Mouse (Mus musculus): ENCODE measurements at regions not wholly inside any gene's neighbourhood (a gene's known extent, or its start where the extent isn't known, plus 50 kb on each side); places are given as distances from the start of the nearest gene placed in this dataset.

DNA sequence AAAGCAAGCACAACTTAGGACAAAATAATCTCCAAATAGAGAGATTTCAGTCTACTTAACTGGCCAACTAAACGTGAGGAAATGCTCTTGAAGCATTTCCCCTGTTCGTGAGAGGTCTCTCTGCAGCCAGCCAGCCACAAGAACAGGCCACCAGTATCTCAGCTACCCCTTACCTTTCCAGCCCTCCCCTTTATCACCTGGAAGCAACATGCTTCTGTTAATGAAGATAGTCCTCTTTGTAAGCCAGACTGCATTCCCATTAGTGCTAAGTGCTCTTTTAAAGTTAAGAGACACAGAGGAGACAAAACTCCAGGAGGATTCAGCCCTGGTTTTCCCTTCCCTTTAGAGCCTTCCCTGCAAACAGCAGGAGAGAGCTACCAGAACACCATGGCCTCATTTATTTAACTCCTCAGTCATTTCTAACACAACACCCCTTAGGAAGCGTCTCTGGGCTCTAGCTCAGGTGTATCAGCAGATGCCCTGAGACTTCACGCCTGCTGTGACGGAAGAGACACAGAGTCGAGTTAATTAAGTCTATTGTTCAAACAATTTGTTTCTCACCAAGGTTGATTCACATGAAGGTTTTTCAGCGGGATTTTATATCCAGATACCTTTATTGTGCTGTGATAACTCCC lies 157.8 kb upstream of the Nabp1 start:
- WGBS (ENCODE audit: insufficient replicate concordance): 46% methylated on average over 7 of the region's 7 CpGs

GRCm38 (mm10) chr1:51633795-51634194 lies 155.6 kb upstream of the Nabp1 start:
- Histone ChIP-seq H3K27ac (ENCODE audit: low read depth, low read length) (no peak overlapping the region), H3K4me3 (ENCODE audit: low read depth, low read length) (no peak overlapping the region), H3K4me1 (ENCODE audit: control insufficient read depth, insufficient read depth, low read length) (peaks cover 4% of the 10 kb centered on the region; the same call in 1 of the 2 replicates), H3K9ac (ENCODE audit: low read depth, low read length) (no peak overlapping the region), H3K36me3 (ENCODE audit: control insufficient read depth, insufficient read depth, low read length) (no peaks in the 10 kb centered on the region), H3K4me2 (no peak overlapping the region), H3K9me3 (replicated peaks; ENCODE audit: control insufficient read depth, low read length) (no peaks in the 10 kb centered on the region), H3K27me3 (ENCODE audit: control insufficient read depth, insufficient read depth, low read length) (no peaks in the 10 kb centered on the region)
- WGBS (ENCODE audit: insufficient replicate concordance): 77% methylated on average over 5 of the region's 5 CpGs
- ATAC-seq (replicated peaks; ENCODE audit: insufficient number of reproducible peaks, low FRiP score, low TSS enrichment): no peak

More for the DNA sequence above, 157.8 kb upstream of the Nabp1 start:
- Histone ChIP-seq H3K4me3 (ENCODE audit: low read depth, low read length) (no peak overlapping the region), H3K27ac (ENCODE audit: low read depth, low read length) (no peak overlapping the region), H3K4me2 (no peak overlapping the region), H3K9ac (ENCODE audit: low read depth, low read length) (no peak overlapping the region), H3K4me1 (ENCODE audit: control insufficient read depth, insufficient read depth, low read length) (peaks cover 4% of the 10 kb centered on the region; the same call in 1 of the 2 replicates), H3K36me3 (ENCODE audit: control insufficient read depth, insufficient read depth, low read length) (no peaks in the 10 kb centered on the region), H3K27me3 (ENCODE audit: control insufficient read depth, insufficient read depth, low read length) (no peaks in the 10 kb centered on the region), H3K9me3 (replicated peaks; ENCODE audit: control insufficient read depth, low read length) (no peaks in the 10 kb centered on the region)
- ATAC-seq (replicated peaks; ENCODE audit: insufficient number of reproducible peaks, low FRiP score, low TSS enrichment): no peak

DNA sequence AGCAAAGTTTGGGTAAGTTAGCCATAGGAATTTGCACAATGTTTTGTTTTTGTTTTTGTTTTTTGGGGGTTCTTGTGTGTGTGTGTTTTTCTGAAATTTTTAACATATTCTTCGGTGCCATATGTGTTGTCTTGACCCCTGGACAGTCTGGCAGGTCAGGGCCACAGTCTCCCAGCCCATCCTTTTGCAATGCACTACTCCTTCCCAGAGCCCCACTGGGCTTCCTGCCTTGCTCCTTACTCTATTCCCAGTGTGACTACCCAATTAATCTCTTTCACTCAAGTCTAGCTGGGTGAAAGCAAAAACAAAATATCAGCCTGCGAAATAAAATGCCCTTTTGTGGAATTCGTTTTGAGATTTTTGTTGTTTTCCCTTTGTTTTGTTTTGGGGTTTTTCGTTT lies 154.6 kb upstream of the Nabp1 start:
- no peaks in the 10 kb centered on the region for H3K36me3 ChIP-seq (ENCODE audit: control insufficient read depth, insufficient read depth, low read length)
- no peak overlapping the region for H3K4me3 ChIP-seq (ENCODE audit: low read depth, low read length)
- H3K9me3 ChIP-seq (replicated peaks; ENCODE audit: control insufficient read depth, low read length): no peaks in the 10 kb centered on the region
- H3K4me1 ChIP-seq (ENCODE audit: control insufficient read depth, insufficient read depth, low read length): peaks cover 4% of the 10 kb centered on the region; the same call in 1 of the 2 replicates
- no peak for ATAC-seq (replicated peaks; ENCODE audit: insufficient number of reproducible peaks, low FRiP score, low TSS enrichment)
- WGBS (ENCODE audit: insufficient replicate concordance): 73% methylated on average over 4 of the region's 4 CpGs
- no peaks in the 10 kb centered on the region for H3K27me3 ChIP-seq (ENCODE audit: control insufficient read depth, insufficient read depth, low read length)
- H3K9ac ChIP-seq (ENCODE audit: low read depth, low read length): no peak overlapping the region
- H3K4me2 ChIP-seq: no peak overlapping the region
- H3K27ac ChIP-seq (ENCODE audit: low read depth, low read length): no peak overlapping the region

DNA sequence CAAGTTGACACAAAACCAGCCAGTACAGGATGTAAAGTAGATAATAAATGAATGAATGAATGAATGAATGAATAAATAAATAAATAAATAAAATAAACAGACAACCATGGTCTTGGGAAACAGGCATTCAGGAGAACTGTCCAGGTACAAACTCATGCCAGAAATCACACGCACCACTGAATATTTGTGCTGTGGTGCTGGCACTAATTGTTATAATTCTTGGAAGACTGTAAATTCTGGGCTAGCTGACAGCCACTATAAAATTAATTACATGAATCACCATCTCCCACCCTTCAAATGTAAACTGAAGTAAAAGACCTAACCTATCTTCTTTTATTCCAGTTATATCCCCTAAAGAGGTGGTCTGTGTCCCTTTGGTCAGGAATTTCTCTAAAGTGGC lies 151.6 kb upstream of the Nabp1 start:
- ATAC-seq (replicated peaks; ENCODE audit: insufficient number of reproducible peaks, low FRiP score, low TSS enrichment): no peak
- WGBS (ENCODE audit: insufficient replicate concordance): 92% methylated on average over 1 of the region's 1 CpGs

DNA sequence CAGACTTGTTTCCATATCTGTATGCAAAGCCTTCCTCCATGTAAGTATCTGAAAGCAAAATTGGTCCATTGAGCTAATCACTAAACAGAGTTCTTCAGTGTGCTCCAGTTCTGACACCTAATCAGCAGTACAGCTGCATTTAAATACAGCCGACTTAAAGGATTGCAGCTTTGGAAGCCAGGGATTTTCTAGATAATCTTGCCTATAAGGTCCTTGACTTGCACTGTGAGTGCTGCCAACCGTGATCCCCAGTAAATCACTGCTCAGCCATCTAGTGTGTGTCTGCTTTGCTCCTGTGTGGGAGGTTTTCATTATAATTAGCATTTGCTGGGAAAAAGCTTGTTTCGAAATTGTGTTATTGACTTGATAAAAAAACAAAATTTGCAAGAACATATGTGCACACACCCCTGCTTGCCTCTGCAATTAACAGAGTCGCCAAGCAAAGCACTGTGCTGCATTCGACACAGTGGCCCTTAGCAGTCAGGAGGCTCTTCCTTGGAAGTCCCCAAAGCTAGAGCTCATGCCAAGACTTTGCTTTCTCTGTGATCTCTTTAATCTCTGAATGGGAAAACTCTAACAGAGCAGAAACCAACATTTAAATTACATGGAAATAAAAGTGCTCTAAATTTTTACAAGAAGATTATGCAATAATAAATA lies 150.0 kb upstream of the Nabp1 start:
- 58% methylated on average over 5 of the region's 5 CpGs for WGBS (ENCODE audit: insufficient replicate concordance)
- no peak for ATAC-seq (replicated peaks; ENCODE audit: insufficient number of reproducible peaks, low FRiP score, low TSS enrichment)

More for the DNA sequence above, 151.6 kb upstream of the Nabp1 start:
- no peaks in the 10 kb centered on the region for H3K36me3 ChIP-seq (ENCODE audit: control insufficient read depth, insufficient read depth, low read length)
- no peak overlapping the region for H3K4me3 ChIP-seq (ENCODE audit: low read depth, low read length)
- H3K4me2 ChIP-seq: no peak overlapping the region
- no peaks in the 10 kb centered on the region for H3K9me3 ChIP-seq (replicated peaks; ENCODE audit: control insufficient read depth, low read length)
- H3K9ac ChIP-seq (ENCODE audit: low read depth, low read length): no peak overlapping the region
- no peaks in the 10 kb centered on the region for H3K27me3 ChIP-seq (ENCODE audit: control insufficient read depth, insufficient read depth, low read length)
- no peak overlapping the region for H3K27ac ChIP-seq (ENCODE audit: low read depth, low read length)
- no peaks in the 10 kb centered on the region for H3K4me1 ChIP-seq (ENCODE audit: control insufficient read depth, insufficient read depth, low read length)

GRCm38 (mm10) chr1:51626303-51626702 lies 148.1 kb upstream of the Nabp1 start:
- Histone ChIP-seq H3K36me3 (ENCODE audit: control insufficient read depth, insufficient read depth, low read length) (no peaks in the 10 kb centered on the region), H3K4me2 (no peak overlapping the region), H3K4me3 (ENCODE audit: low read depth, low read length) (no peak overlapping the region), H3K4me1 (ENCODE audit: control insufficient read depth, insufficient read depth, low read length) (no peaks in the 10 kb centered on the region), H3K27ac (ENCODE audit: low read depth, low read length) (no peak overlapping the region), H3K27me3 (ENCODE audit: control insufficient read depth, insufficient read depth, low read length) (no peaks in the 10 kb centered on the region), H3K9me3 (replicated peaks; ENCODE audit: control insufficient read depth, low read length) (no peaks in the 10 kb centered on the region), H3K9ac (ENCODE audit: low read depth, low read length) (no peak overlapping the region)
- 86% methylated on average over 9 of the region's 9 CpGs for WGBS (ENCODE audit: insufficient replicate concordance)
- ATAC-seq (replicated peaks; ENCODE audit: insufficient number of reproducible peaks, low FRiP score, low TSS enrichment): no peak

More for the DNA sequence above, 150.0 kb upstream of the Nabp1 start:
- no peaks in the 10 kb centered on the region for H3K36me3 ChIP-seq (ENCODE audit: control insufficient read depth, insufficient read depth, low read length)
- H3K4me1 ChIP-seq (ENCODE audit: control insufficient read depth, insufficient read depth, low read length): no peaks in the 10 kb centered on the region
- H3K27ac ChIP-seq (ENCODE audit: low read depth, low read length): no peak overlapping the region
- no peaks in the 10 kb centered on the region for H3K9me3 ChIP-seq (replicated peaks; ENCODE audit: control insufficient read depth, low read length)
- H3K4me2 ChIP-seq: no peak overlapping the region
- no peak overlapping the region for H3K4me3 ChIP-seq (ENCODE audit: low read depth, low read length)
- H3K9ac ChIP-seq (ENCODE audit: low read depth, low read length): no peak overlapping the region
- H3K27me3 ChIP-seq (ENCODE audit: control insufficient read depth, insufficient read depth, low read length): no peaks in the 10 kb centered on the region

DNA sequence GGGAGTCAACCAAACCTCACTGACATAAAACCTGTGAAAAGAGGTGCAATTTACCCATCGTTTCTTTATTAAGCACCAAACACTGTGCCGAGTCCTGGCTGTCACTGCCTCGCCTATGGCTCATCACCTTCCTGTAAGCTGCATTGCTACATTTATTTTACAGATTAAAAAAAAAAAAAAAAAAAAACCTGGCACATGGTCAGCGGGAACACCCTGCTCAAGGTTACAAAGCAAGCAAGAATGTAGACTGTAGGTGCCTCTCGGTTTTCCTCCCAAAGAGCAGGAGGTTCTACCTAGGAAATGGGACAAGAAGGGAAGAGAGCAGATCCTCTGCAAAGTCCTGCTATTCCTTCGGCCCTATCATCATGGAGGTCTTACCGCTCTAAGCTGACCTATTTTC lies 146.9 kb upstream of the Nabp1 start:
- Histone ChIP-seq H3K4me2 (no peak overlapping the region), H3K9me3 (replicated peaks; ENCODE audit: control insufficient read depth, low read length) (no peaks in the 10 kb centered on the region), H3K27ac (ENCODE audit: low read depth, low read length) (no peak overlapping the region), H3K36me3 (ENCODE audit: control insufficient read depth, insufficient read depth, low read length) (no peaks in the 10 kb centered on the region), H3K4me3 (ENCODE audit: low read depth, low read length) (no peak overlapping the region), H3K27me3 (ENCODE audit: control insufficient read depth, insufficient read depth, low read length) (no peaks in the 10 kb centered on the region), H3K9ac (ENCODE audit: low read depth, low read length) (no peak overlapping the region), H3K4me1 (ENCODE audit: control insufficient read depth, insufficient read depth, low read length) (no peaks in the 10 kb centered on the region)
- ATAC-seq (replicated peaks; ENCODE audit: insufficient number of reproducible peaks, low FRiP score, low TSS enrichment): no peak
- WGBS (ENCODE audit: insufficient replicate concordance): 85% methylated on average over 7 of the region's 7 CpGs

GRCm38 (mm10) chr1:51624551-51624950 lies 146.3 kb upstream of the Nabp1 start:
- 75% methylated on average over 2 of the region's 2 CpGs for WGBS (ENCODE audit: insufficient replicate concordance)
- no peak overlapping the region for H3K4me2 ChIP-seq
- H3K9ac ChIP-seq (ENCODE audit: low read depth, low read length): no peak overlapping the region
- H3K36me3 ChIP-seq (ENCODE audit: control insufficient read depth, insufficient read depth, low read length): no peaks in the 10 kb centered on the region
- ATAC-seq (replicated peaks; ENCODE audit: insufficient number of reproducible peaks, low FRiP score, low TSS enrichment): no peak
- H3K27me3 ChIP-seq (ENCODE audit: control insufficient read depth, insufficient read depth, low read length): no peaks in the 10 kb centered on the region
- no peak overlapping the region for H3K27ac ChIP-seq (ENCODE audit: low read depth, low read length)
- H3K4me1 ChIP-seq (ENCODE audit: control insufficient read depth, insufficient read depth, low read length): no peaks in the 10 kb centered on the region
- no peaks in the 10 kb centered on the region for H3K9me3 ChIP-seq (replicated peaks; ENCODE audit: control insufficient read depth, low read length)
- H3K4me3 ChIP-seq (ENCODE audit: low read depth, low read length): no peak overlapping the region

GRCm38 (mm10) chr1:51622986-51623385 lies 144.8 kb upstream of the Nabp1 start:
- H3K27ac ChIP-seq (ENCODE audit: low read depth, low read length): no peak overlapping the region
- H3K4me2 ChIP-seq: no peak overlapping the region
- H3K9me3 ChIP-seq (replicated peaks; ENCODE audit: control insufficient read depth, low read length): no peaks in the 10 kb centered on the region
- H3K27me3 ChIP-seq (ENCODE audit: control insufficient read depth, insufficient read depth, low read length): no peaks in the 10 kb centered on the region
- WGBS (ENCODE audit: insufficient replicate concordance): 84% methylated on average over 3 of the region's 3 CpGs
- no peaks in the 10 kb centered on the region for H3K4me1 ChIP-seq (ENCODE audit: control insufficient read depth, insufficient read depth, low read length)
- H3K36me3 ChIP-seq (ENCODE audit: control insufficient read depth, insufficient read depth, low read length): no peaks in the 10 kb centered on the region
- H3K9ac ChIP-seq (ENCODE audit: low read depth, low read length): no peak overlapping the region
- H3K4me3 ChIP-seq (ENCODE audit: low read depth, low read length): no peak overlapping the region
- no peak for ATAC-seq (replicated peaks; ENCODE audit: insufficient number of reproducible peaks, low FRiP score, low TSS enrichment)

Measured in heart, embryonic 11.5 days (tissue).